Mouse (Mus musculus): ENCODE measurements around the gene Lipm. TPM values are rescaled to one million over a fixed set of nuclear protein-coding genes. Genes with fewer than 3 reads are reported as not detected.

Lipm gene
- polyA plus RNA-seq, 1 experiment from 2014 or later, result 4.5 TPM

- Histone ChIP-seq H3K9ac (ENCODE audit: low read depth, low read length) (no peak overlapping the region), H3K4me2 (ENCODE audit: low read depth, low read length) (no peak overlapping the region), H3K27me3 (replicated peaks; ENCODE audit: control insufficient read depth, insufficient read depth, low read length) (no peaks in the 10 kb centered on the region), H3K9me3 (ENCODE audit: control insufficient read depth, low read length) (no peaks in the 10 kb centered on the region), H3K36me3 (ENCODE audit: control insufficient read depth, insufficient read depth, low read length) (no peaks in the 10 kb centered on the region), H3K4me3 (ENCODE audit: low read depth, low read length) (no peak overlapping the region), H3K27ac (replicated peaks; ENCODE audit: low read depth, low read length) (no peak overlapping the region), H3K4me1 (ENCODE audit: control insufficient read depth, insufficient read depth, low read length) (no peaks in the 10 kb centered on the region; the same call in 1 of the 2 replicates)
- WGBS, result 72% methylated on average over 4 of the region's 4 CpGs
- DNase-seq (ENCODE audit: low spot score), result no peak
- ATAC-seq (ENCODE audit: low read depth), result no peak
Observed at GRCm38 (mm10) chr19:34148421-34148820, 47.7 kb downstream of the Lipm start.

- WGBS, result 69% methylated on average over 1 of the region's 1 CpGs
- no peak overlapping the region for H3K4me2 ChIP-seq (ENCODE audit: low read depth, low read length)
- no peaks in the 10 kb centered on the region; the same call in 1 of the 2 replicates for H3K4me1 ChIP-seq (ENCODE audit: control insufficient read depth, insufficient read depth, low read length)
- H3K4me3 ChIP-seq (ENCODE audit: low read depth, low read length), result no peak overlapping the region
- no peaks in the 10 kb centered on the region for H3K9me3 ChIP-seq (ENCODE audit: control insufficient read depth, low read length)
- no peaks in the 10 kb centered on the region for H3K36me3 ChIP-seq (ENCODE audit: control insufficient read depth, insufficient read depth, low read length)
- no peaks in the 10 kb centered on the region for H3K27me3 ChIP-seq (replicated peaks; ENCODE audit: control insufficient read depth, insufficient read depth, low read length)
- no peak overlapping the region for H3K27ac ChIP-seq (replicated peaks; ENCODE audit: low read depth, low read length)
- H3K9ac ChIP-seq (ENCODE audit: low read depth, low read length), result no peak overlapping the region
- ATAC-seq (ENCODE audit: low read depth), result no peak
- DNase-seq (ENCODE audit: low spot score), result no peak
Observed at GRCm38 (mm10) chr19:34151909-34152308, 51.2 kb downstream of the Lipm start.

- no peak for ATAC-seq (ENCODE audit: low read depth)
- 42% methylated on average over 6 of the region's 6 CpGs for WGBS
- DNase-seq (ENCODE audit: low spot score), result no peak
Observed at GRCm38 (mm10) chr19:34153263-34154144, 52.8 kb downstream of the Lipm start.

GRCm38 (mm10) chr19:34162693-34163092 is 62.0 kb downstream of the Lipm start:
- 85% methylated on average over 5 of the region's 5 CpGs for WGBS
- Histone ChIP-seq H3K27ac (replicated peaks; ENCODE audit: low read depth, low read length) (no peak overlapping the region), H3K4me1 (ENCODE audit: control insufficient read depth, insufficient read depth, low read length) (no peaks in the 10 kb centered on the region), H3K36me3 (ENCODE audit: control insufficient read depth, insufficient read depth, low read length) (no peaks in the 10 kb centered on the region), H3K4me2 (ENCODE audit: low read depth, low read length) (no peak overlapping the region), H3K27me3 (replicated peaks; ENCODE audit: control insufficient read depth, insufficient read depth, low read length) (no peaks in the 10 kb centered on the region), H3K9ac (ENCODE audit: low read depth, low read length) (no peak overlapping the region), H3K9me3 (ENCODE audit: control insufficient read depth, low read length) (no peaks in the 10 kb centered on the region), H3K4me3 (ENCODE audit: low read depth, low read length) (no peak overlapping the region)
- DNase-seq (ENCODE audit: low spot score) (no peak), ATAC-seq (ENCODE audit: low read depth) (no peak)

More at GRCm38 (mm10) chr19:34153263-34154144, 52.8 kb downstream of the Lipm start:
- Histone ChIP-seq H3K27me3 (replicated peaks; ENCODE audit: control insufficient read depth, insufficient read depth, low read length) (no peaks in the 10 kb centered on the region), H3K27ac (replicated peaks; ENCODE audit: low read depth, low read length) (no peak overlapping the region), H3K4me1 (ENCODE audit: control insufficient read depth, insufficient read depth, low read length) (no peaks in the 10 kb centered on the region; the same call in 1 of the 2 replicates), H3K9ac (ENCODE audit: low read depth, low read length) (no peak overlapping the region), H3K4me3 (ENCODE audit: low read depth, low read length) (no peak overlapping the region), H3K4me2 (ENCODE audit: low read depth, low read length) (no peak overlapping the region), H3K36me3 (ENCODE audit: control insufficient read depth, insufficient read depth, low read length) (no peaks in the 10 kb centered on the region), H3K9me3 (ENCODE audit: control insufficient read depth, low read length) (no peaks in the 10 kb centered on the region)

GRCm38 (mm10) chr19:34165891-34166290 is 65.2 kb downstream of the Lipm start, which contains the start of gene Ankrd22:
Gene Ankrd22 (minus strand): TSS chr19:34166053.
- Histone ChIP-seq H3K4me3 (ENCODE audit: low read depth, low read length) (no peak within 1 kb of the TSS), H3K36me3 (ENCODE audit: control insufficient read depth, insufficient read depth, low read length) (no peaks in the 10 kb centered on the region), H3K4me1 (ENCODE audit: control insufficient read depth, insufficient read depth, low read length) (no peaks in the 10 kb centered on the region), H3K27ac (replicated peaks; ENCODE audit: low read depth, low read length) (no peak within 1 kb of the TSS), H3K9me3 (ENCODE audit: control insufficient read depth, low read length) (no peaks in the 10 kb centered on the region), H3K4me2 (ENCODE audit: low read depth, low read length) (no peak within 1 kb of the TSS), H3K27me3 (replicated peaks; ENCODE audit: control insufficient read depth, insufficient read depth, low read length) (no peaks in the 10 kb centered on the region), H3K9ac (ENCODE audit: low read depth, low read length) (no peak within 1 kb of the TSS)
- peak; percentile 85 for DNase-seq (ENCODE audit: low spot score)
- peak; percentile 93 for ATAC-seq (ENCODE audit: low read depth)
- 57% methylated on average over 5 of the region's 5 CpGs for WGBS

GRCm38 (mm10) chr19:34166386-34166785 is 65.7 kb downstream of the Lipm start:
- ATAC-seq (ENCODE audit: low read depth), result no peak
- WGBS, result 68% methylated on average over 4 of the region's 4 CpGs

GRCm38 (mm10) chr19:34167896-34168661 is 67.3 kb downstream of the Lipm start:
- no peak overlapping the region for H3K27ac ChIP-seq (replicated peaks; ENCODE audit: low read depth, low read length)
- no peak overlapping the region for H3K4me2 ChIP-seq (ENCODE audit: low read depth, low read length)
- no peaks in the 10 kb centered on the region for H3K4me1 ChIP-seq (ENCODE audit: control insufficient read depth, insufficient read depth, low read length)
- ATAC-seq (ENCODE audit: low read depth) (no peak), DNase-seq (ENCODE audit: low spot score) (no peak)
- H3K9ac ChIP-seq (ENCODE audit: low read depth, low read length), result no peak overlapping the region
- 53% methylated on average over 7 of the region's 7 CpGs for WGBS
- no peaks in the 10 kb centered on the region for H3K9me3 ChIP-seq (ENCODE audit: control insufficient read depth, low read length)
- no peaks in the 10 kb centered on the region for H3K36me3 ChIP-seq (ENCODE audit: control insufficient read depth, insufficient read depth, low read length)
- H3K27me3 ChIP-seq (replicated peaks; ENCODE audit: control insufficient read depth, insufficient read depth, low read length), result no peaks in the 10 kb centered on the region
- H3K4me3 ChIP-seq (ENCODE audit: low read depth, low read length), result no peak overlapping the region

More at GRCm38 (mm10) chr19:34166386-34166785, 65.7 kb downstream of the Lipm start:
- no peaks in the 10 kb centered on the region for H3K4me1 ChIP-seq (ENCODE audit: control insufficient read depth, insufficient read depth, low read length)
- H3K36me3 ChIP-seq (ENCODE audit: control insufficient read depth, insufficient read depth, low read length), result no peaks in the 10 kb centered on the region
- no peak overlapping the region for H3K4me2 ChIP-seq (ENCODE audit: low read depth, low read length)
- H3K27me3 ChIP-seq (replicated peaks; ENCODE audit: control insufficient read depth, insufficient read depth, low read length), result no peaks in the 10 kb centered on the region
- H3K4me3 ChIP-seq (ENCODE audit: low read depth, low read length), result no peak overlapping the region
- no peaks in the 10 kb centered on the region for H3K9me3 ChIP-seq (ENCODE audit: control insufficient read depth, low read length)
- H3K27ac ChIP-seq (replicated peaks; ENCODE audit: low read depth, low read length), result no peak overlapping the region
- no peak for DNase-seq (ENCODE audit: low spot score)
- H3K9ac ChIP-seq (ENCODE audit: low read depth, low read length), result no peak overlapping the region

GRCm38 (mm10) chr19:34169121-34169520 is 68.4 kb downstream of the Lipm start:
- Histone ChIP-seq H3K4me2 (ENCODE audit: low read depth, low read length) (no peak overlapping the region), H3K36me3 (ENCODE audit: control insufficient read depth, insufficient read depth, low read length) (no peaks in the 10 kb centered on the region), H3K27ac (replicated peaks; ENCODE audit: low read depth, low read length) (no peak overlapping the region), H3K4me1 (ENCODE audit: control insufficient read depth, insufficient read depth, low read length) (no peaks in the 10 kb centered on the region), H3K27me3 (replicated peaks; ENCODE audit: control insufficient read depth, insufficient read depth, low read length) (no peaks in the 10 kb centered on the region), H3K9me3 (ENCODE audit: control insufficient read depth, low read length) (no peaks in the 10 kb centered on the region), H3K9ac (ENCODE audit: low read depth, low read length) (no peak overlapping the region), H3K4me3 (ENCODE audit: low read depth, low read length) (no peak overlapping the region)
- ATAC-seq (ENCODE audit: low read depth) (no peak), DNase-seq (ENCODE audit: low spot score) (no peak)
